Mouse (Mus musculus) midbrain, postnatal 0 days (tissue): ENCODE data around the gene Arg2. TPM values are rescaled to one million over a fixed set of nuclear protein-coding genes. Genes with fewer than 3 reads are reported as not detected.

Experiments
- ATAC-seq: fragments of 200-750 bp; cut with Nextera tagmentation; 2 replicates; pipeline ENCODE4 v1.8.0; 2017; ENCODE audit warnings: moderate number of reproducible peaks, mild to moderate bottlenecking, moderate TSS enrichment, moderate library complexity; ENCODE audit not compliant: low FRiP score
- DNase-seq: peaks from one replicate; pipeline ENCODE4 v3.0.0-alpha.2; 2015; ENCODE audit warnings: low spot score
- H3K27ac ChIP-seq: fragments of 300-500 bp; sonication (generic); 2 replicates; pipeline ENCODE4 v1.5.1; 2014; ENCODE audit warnings: low read depth, mild to moderate bottlenecking, low read length, mixed read lengths
- H3K27me3 ChIP-seq: fragments of 300-500 bp; sonication (generic); 2 replicates; pipeline ENCODE4 v1.6.1; 2014; ENCODE audit warnings: low read length, control low read depth, mixed read lengths; ENCODE audit not compliant: insufficient read depth
- H3K36me3 ChIP-seq: fragments of 300-500 bp; sonication (generic); 2 replicates; pipeline ENCODE4 v1.6.1; 2014; ENCODE audit warnings: low read length, control low read depth, mixed read lengths; ENCODE audit not compliant: insufficient read depth
- H3K4me1 ChIP-seq: fragments of 300-500 bp; sonication (generic); 2 replicates; pipeline ENCODE4 v1.6.1; 2014; ENCODE audit warnings: mild to moderate bottlenecking, control low read depth, antibody characterized with exemption, low read length, mixed read lengths; ENCODE audit not compliant: insufficient read depth
- H3K4me2 ChIP-seq: fragments of 300-500 bp; sonication (generic); 2 replicates; pipeline ENCODE4 v1.6.1; 2014; ENCODE audit warnings: low read depth, mild to moderate bottlenecking, low read length, mixed read lengths; ENCODE audit not compliant: poor library complexity, severe bottlenecking
- H3K4me3 ChIP-seq: fragments of 300-500 bp; sonication (generic); 2 replicates; pipeline ENCODE4 v1.5.1; 2014; ENCODE audit warnings: low read depth, mild to moderate bottlenecking, low read length, moderate library complexity
- H3K9ac ChIP-seq: fragments of 300-500 bp; sonication (generic); replicated peaks from 2 replicates; pipeline ENCODE4 v1.6.1; 2014; ENCODE audit warnings: mild to moderate bottlenecking, low read length, moderate library complexity, mixed read lengths; ENCODE audit not compliant: poor library complexity, severe bottlenecking
- H3K9me3 ChIP-seq: fragments of 300-500 bp; sonication (generic); 2 replicates; pipeline ENCODE4 v1.6.1; 2016; ENCODE audit warnings: low read length, control low read depth
- CTCF ChIP-seq: IDR thresholded peaks from 2 replicates; pipeline ENCODE4 v1.5.1; 2016; ENCODE audit warnings: antibody characterized with exemption, mild to moderate bottlenecking
- WGBS: fragments of 180-500 bp; shearing (Covaris S2); extraction: QIAGEN DNeasy Blood & Tissue Kit; methylation state at CpG from one replicate; pipeline ENCODE4 v1.1.7; 2014; 5-methylcytosine and 5-hydroxymethylcytosine counted together
- polyA plus RNA-seq: library from polyadenylated mRNA; unstranded; fragments of >200 nt; fragmentation: Nextera tagmentation; extraction: Ambion mirVana; gene quantifications from 2 replicates; pipeline ENCODE4 v1.2.1, GENCODE M21; 2015
- total RNA-seq: library from RNA; depleted of rRNA; stranded (reverse); fragments of >200 nt; gene quantifications from 2 replicates; pipeline ENCODE4 v1.2.3, GENCODE M21; 2014

Gene Arg2
- total and polyA plus RNA-seq, 2 experiments from 2014 or later, result 16.5 to 22.5 TPM

DNA sequence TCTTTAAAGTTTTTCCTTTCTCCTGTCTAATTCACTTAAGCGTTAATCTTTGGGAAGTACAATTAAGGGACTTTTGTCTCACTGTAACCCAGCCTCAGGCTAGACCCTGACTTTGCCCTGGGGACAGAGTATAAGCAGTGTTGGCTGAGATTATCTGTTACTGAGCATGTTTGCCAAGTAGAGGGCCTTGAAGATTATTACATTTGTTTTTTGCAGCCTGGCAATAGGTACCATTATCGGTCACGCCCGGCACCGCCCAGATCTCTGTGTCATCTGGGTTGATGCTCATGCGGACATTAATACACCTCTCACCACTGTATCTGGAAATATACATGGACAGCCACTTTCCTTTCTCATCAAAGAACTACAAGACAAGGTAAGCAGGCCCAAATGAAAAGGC lies 19.1 kb downstream of the Arg2 start:
- Histone ChIP-seq H3K4me1 (no peaks in the 10 kb centered on the region), H3K9me3 (no peaks in the 10 kb centered on the region), H3K27me3 (no peaks in the 10 kb centered on the region), H3K27ac (no peak overlapping the region), H3K9ac (no peak overlapping the region), H3K4me2 (no peak overlapping the region), H3K4me3 (no peak overlapping the region), H3K36me3 (peaks cover 18% of the 10 kb centered on the region)
- no peak for TF ChIP-seq CTCF
- 96% methylated on average over 6 of the region's 6 CpGs for whole genome bisulfite sequencing
- DNase-seq, result no peak
- ATAC-seq, result no peak

GRCm38 (mm10) chr12:79162876-79163275 lies 32.3 kb downstream of the Arg2 start:
- Histone ChIP-seq H3K9me3 (no peaks in the 10 kb centered on the region), H3K4me3 (no peak overlapping the region), H3K27me3 (no peaks in the 10 kb centered on the region), H3K9ac (no peak overlapping the region), H3K36me3 (peaks cover 56% of the 10 kb centered on the region), H3K4me2 (no peak overlapping the region), H3K27ac (no peak overlapping the region), H3K4me1 (no peaks in the 10 kb centered on the region)
- DNase-seq (no peak), ATAC-seq (no peak)
- no peak for TF ChIP-seq CTCF
- 96% methylated on average over 3 of the region's 3 CpGs for WGBS

DNA sequence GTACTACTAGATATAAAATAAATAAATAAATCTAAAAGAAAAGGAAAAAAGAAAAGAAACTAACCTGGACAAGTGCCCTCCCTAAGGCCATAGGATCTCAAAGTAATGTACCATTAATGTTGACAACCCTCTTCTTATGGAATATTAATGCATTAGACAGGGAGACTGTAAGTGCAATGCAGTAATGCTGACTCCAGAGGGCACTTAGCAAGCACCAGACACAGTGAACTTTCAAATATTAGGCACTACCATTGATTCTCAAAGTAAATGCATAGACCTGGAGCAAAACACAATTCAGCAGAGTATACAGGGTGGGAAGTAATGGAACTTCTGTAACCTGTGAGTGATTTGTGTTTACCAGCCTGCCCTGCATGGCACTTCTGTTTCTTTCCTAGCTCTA lies 38.6 kb downstream of the Arg2 start:
- Histone ChIP-seq H3K9me3 (no peaks in the 10 kb centered on the region), H3K4me3 (no peak overlapping the region), H3K4me1 (peaks cover 5% of the 10 kb centered on the region; the same call in 1 of the 2 replicates), H3K36me3 (peaks cover 15% of the 10 kb centered on the region; the same call in 1 of the 2 replicates), H3K27ac (no peak overlapping the region), H3K4me2 (no peak overlapping the region), H3K9ac (no peak overlapping the region), H3K27me3 (no peaks in the 10 kb centered on the region)
- TF ChIP-seq CTCF, result peak; percentile 57
- ATAC-seq, result no peak
- no peak for DNase-seq

GRCm38 (mm10) chr12:79170421-79170820 lies 39.8 kb downstream of the Arg2 start:
- 78% methylated on average over 3 of the region's 3 CpGs for WGBS
- no peak for ATAC-seq

GRCm38 (mm10) chr12:79171269-79171995 lies 40.9 kb downstream of the Arg2 start:
- peak overlapping the region; percentile 86 for H3K9ac ChIP-seq
- peak; percentile 19; the same call in 1 of the 2 replicates for ATAC-seq
- H3K9me3 ChIP-seq, result no peaks in the 10 kb centered on the region
- no peaks in the 10 kb centered on the region for H3K27me3 ChIP-seq
- H3K36me3 ChIP-seq, result peaks cover 6% of the 10 kb centered on the region
- peaks cover 5% of the 10 kb centered on the region; the same call in 1 of the 2 replicates for H3K4me1 ChIP-seq
- no peak for TF ChIP-seq CTCF
- peak overlapping the region; percentile 61 for H3K4me2 ChIP-seq
- WGBS, result 28% methylated on average over 12 of the region's 12 CpGs
- DNase-seq, result no peak
- no peak overlapping the region for H3K27ac ChIP-seq
- peak overlapping the region; percentile 97 for H3K4me3 ChIP-seq

More at GRCm38 (mm10) chr12:79170421-79170820, 39.8 kb downstream of the Arg2 start:
- H3K4me1 ChIP-seq, result peaks cover 5% of the 10 kb centered on the region; the same call in 1 of the 2 replicates
- no peak overlapping the region for H3K27ac ChIP-seq
- H3K4me3 ChIP-seq, result no peak overlapping the region
- no peaks in the 10 kb centered on the region for H3K9me3 ChIP-seq
- no peak overlapping the region for H3K9ac ChIP-seq
- DNase-seq, result no peak
- peaks cover 8% of the 10 kb centered on the region; the same call in 1 of the 2 replicates for H3K36me3 ChIP-seq
- no peak overlapping the region for H3K4me2 ChIP-seq
- TF ChIP-seq CTCF, result no peak
- H3K27me3 ChIP-seq, result no peaks in the 10 kb centered on the region
